Mouse (Mus musculus): ENCODE measurements around the gene Pgam2. TPM values are rescaled to one million over a fixed set of nuclear protein-coding genes. Genes with fewer than 3 reads are reported as not detected.
"Not testable (repeated sequence)": the region's sequence is repeated elsewhere in the genome, so short reads cannot be mapped to it uniquely, and the experiment has no call there.

Gene Pgam2
- total and polyA plus RNA-seq, 3 experiments, result 0.22 to 2.6 (median 1.8) TPM

- Histone ChIP-seq H3K27me3 (ENCODE audit: insufficient read depth, low read length) (peaks cover 11% of the 10 kb centered on the region), H3K9me3 (replicated peaks) (0 out of 2 replicates have a peak, but pooled peaks cover 3% of the 10 kb centered on the region), H3K4me3 (ENCODE audit: low read depth, low read length) (no peak overlapping the region), H3K4me1 (ENCODE audit: insufficient read depth, low read depth, low read length) (no peaks in the 10 kb centered on the region), H3K36me3 (replicated peaks) (no peaks in the 10 kb centered on the region)
- DNase-seq (ENCODE audit: low spot score) (no peak), ATAC-seq (ENCODE audit: extremely low read depth, insufficient number of reproducible peaks, low FRiP score, poor library complexity, severe bottlenecking) (no peak)
- TF ChIP-seq POLR2AphosphoS5 (IDR thresholded peaks at IDR 0.05; ENCODE audit: insufficient replicate concordance, low read depth, low read length) (no peak), GATA2 (IDR thresholded peaks at IDR 0.05; ENCODE audit: borderline replicate concordance, low read depth, low read length) (no peak), CTCF (IDR thresholded peaks at IDR 0.05; ENCODE audit: low read depth, low read length) (no peak), GATA1 (IDR thresholded peaks at IDR 0.05; ENCODE audit: borderline replicate concordance, low read length) (no peak), TAL1 (conservative IDR thresholded peaks at IDR 0.05; ENCODE audit: low read depth, low read length) (no peak)
These were observed 15.7 kb upstream of the Pgam2 start for GRCm38 (mm10) chr11:5819223-5819622.

GRCm38 (mm10) chr11:5813381-5813780, 9.8 kb upstream of the Pgam2 start:
- ATAC-seq (ENCODE audit: extremely low read depth, insufficient number of reproducible peaks, low FRiP score, poor library complexity, severe bottlenecking) (no peak), DNase-seq (ENCODE audit: low spot score) (no peak)
- Histone ChIP-seq H3K9me3 (replicated peaks) (0 out of 2 replicates have a peak, but pooled peaks cover 3% of the 10 kb centered on the region), H3K4me1 (ENCODE audit: insufficient read depth, low read depth, low read length) (peaks cover 6% of the 10 kb centered on the region; the same call in 1 of the 2 replicates), H3K4me3 (ENCODE audit: low read depth, low read length) (no peak overlapping the region), H3K27me3 (ENCODE audit: insufficient read depth, low read length) (peaks cover 11% of the 10 kb centered on the region), H3K36me3 (replicated peaks) (no peaks in the 10 kb centered on the region)
- TF ChIP-seq TAL1 (conservative IDR thresholded peaks at IDR 0.05; ENCODE audit: low read depth, low read length) (no peak), GATA1 (IDR thresholded peaks at IDR 0.05; ENCODE audit: borderline replicate concordance, low read length) (no peak), POLR2AphosphoS5 (IDR thresholded peaks at IDR 0.05; ENCODE audit: insufficient replicate concordance, low read depth, low read length) (no peak), GATA2 (IDR thresholded peaks at IDR 0.05; ENCODE audit: borderline replicate concordance, low read depth, low read length) (no peak), CTCF (IDR thresholded peaks at IDR 0.05; ENCODE audit: low read depth, low read length) (no peak)

GRCm38 (mm10) chr11:5809487-5809886, 6.0 kb upstream of the Pgam2 start:
- H3K36me3 ChIP-seq (replicated peaks); DNase-seq (ENCODE audit: low spot score); H3K9me3 ChIP-seq (replicated peaks); H3K27me3 ChIP-seq (ENCODE audit: insufficient read depth, low read length); H3K4me3 ChIP-seq (ENCODE audit: low read depth, low read length); ATAC-seq (ENCODE audit: extremely low read depth, insufficient number of reproducible peaks, low FRiP score, poor library complexity, severe bottlenecking): not testable (repeated sequence)
- H3K4me1 ChIP-seq (ENCODE audit: insufficient read depth, low read depth, low read length), result peaks cover 22% of the 10 kb centered on the region

GRCm38 (mm10) chr11:5807956-5808355, 4.4 kb upstream of the Pgam2 start:
- no peaks in the 10 kb centered on the region for H3K9me3 ChIP-seq (replicated peaks)
- ATAC-seq (ENCODE audit: extremely low read depth, insufficient number of reproducible peaks, low FRiP score, poor library complexity, severe bottlenecking) (no peak; the same call in 1 of the 2 replicates), DNase-seq (ENCODE audit: low spot score) (no peak)
- TF ChIP-seq GATA1 (IDR thresholded peaks at IDR 0.05; ENCODE audit: borderline replicate concordance, low read length), result no peak
- TF ChIP-seq TAL1 (conservative IDR thresholded peaks at IDR 0.05; ENCODE audit: low read depth, low read length), result no peak
- TF ChIP-seq POLR2AphosphoS5 (IDR thresholded peaks at IDR 0.05; ENCODE audit: insufficient replicate concordance, low read depth, low read length), result no peak
- TF ChIP-seq GATA2 (IDR thresholded peaks at IDR 0.05; ENCODE audit: borderline replicate concordance, low read depth, low read length), result no peak
- no peak for TF ChIP-seq CTCF (IDR thresholded peaks at IDR 0.05; ENCODE audit: low read depth, low read length)
- peaks cover 36% of the 10 kb centered on the region for H3K4me1 ChIP-seq (ENCODE audit: insufficient read depth, low read depth, low read length)
- H3K4me3 ChIP-seq (ENCODE audit: low read depth, low read length), result no peak overlapping the region
- no peaks in the 10 kb centered on the region for H3K36me3 ChIP-seq (replicated peaks)
- 0 out of 2 replicates have a peak, but pooled peaks cover 2% of the 10 kb centered on the region for H3K27me3 ChIP-seq (ENCODE audit: insufficient read depth, low read length)

GRCm38 (mm10) chr11:5805711-5806110, 2.2 kb upstream of the Pgam2 start:
- H3K9me3 ChIP-seq (replicated peaks), result no peaks in the 10 kb centered on the region
- no peak for TF ChIP-seq CTCF (IDR thresholded peaks at IDR 0.05; ENCODE audit: low read depth, low read length)
- TF ChIP-seq POLR2AphosphoS5 (IDR thresholded peaks at IDR 0.05; ENCODE audit: insufficient replicate concordance, low read depth, low read length), result no peak
- TF ChIP-seq GATA2 (IDR thresholded peaks at IDR 0.05; ENCODE audit: borderline replicate concordance, low read depth, low read length), result no peak
- TF ChIP-seq GATA1 (IDR thresholded peaks at IDR 0.05; ENCODE audit: borderline replicate concordance, low read length), result no peak
- TF ChIP-seq TAL1 (conservative IDR thresholded peaks at IDR 0.05; ENCODE audit: low read depth, low read length), result no peak
- H3K4me3 ChIP-seq (ENCODE audit: low read depth, low read length), result no peak overlapping the region
- DNase-seq (ENCODE audit: low spot score), result no peak
- peak; percentile 58 for ATAC-seq (ENCODE audit: extremely low read depth, insufficient number of reproducible peaks, low FRiP score, poor library complexity, severe bottlenecking)
- peaks cover 15% of the 10 kb centered on the region for H3K36me3 ChIP-seq (replicated peaks)
- H3K27me3 ChIP-seq (ENCODE audit: insufficient read depth, low read length), result no peaks in the 10 kb centered on the region
- peaks cover 49% of the 10 kb centered on the region for H3K4me1 ChIP-seq (ENCODE audit: insufficient read depth, low read depth, low read length)

- TF ChIP-seq GATA1 (IDR thresholded peaks at IDR 0.05; ENCODE audit: borderline replicate concordance, low read length) (no peak), CTCF (IDR thresholded peaks at IDR 0.05; ENCODE audit: low read depth, low read length) (no peak), POLR2AphosphoS5 (IDR thresholded peaks at IDR 0.05; ENCODE audit: insufficient replicate concordance, low read depth, low read length) (no peak), TAL1 (conservative IDR thresholded peaks at IDR 0.05; ENCODE audit: low read depth, low read length) (no peak), GATA2 (IDR thresholded peaks at IDR 0.05; ENCODE audit: borderline replicate concordance, low read depth, low read length) (no peak)
- H3K4me1 ChIP-seq (ENCODE audit: insufficient read depth, low read depth, low read length), result peaks cover 50% of the 10 kb centered on the region
These were observed 641 bp upstream of the Pgam2 start for GRCm38 (mm10) chr11:5804174-5804573.

More at GRCm38 (mm10) chr11:5804174-5804573, 641 bp upstream of the Pgam2 start:
- DNase-seq (ENCODE audit: low spot score), result no peak
- no peak overlapping the region for H3K4me3 ChIP-seq (ENCODE audit: low read depth, low read length)
- no peak for ATAC-seq (ENCODE audit: extremely low read depth, insufficient number of reproducible peaks, low FRiP score, poor library complexity, severe bottlenecking)
- H3K27me3 ChIP-seq (ENCODE audit: insufficient read depth, low read length), result no peaks in the 10 kb centered on the region
- no peaks in the 10 kb centered on the region for H3K9me3 ChIP-seq (replicated peaks)
- peaks cover 31% of the 10 kb centered on the region for H3K36me3 ChIP-seq (replicated peaks)

All from G1E (cell line).